Mouse (Mus musculus) erythroblast, embryonic 14.5 days (primary cell): ENCODE data around the gene Iqsec1. TPM values are rescaled to one million over a fixed set of nuclear protein-coding genes. Genes with fewer than 3 reads are reported as not detected.

Source experiments
- H3K27me3 ChIP-seq: 2 replicates; pipeline ENCODE4 v1.6.1; 2012; ENCODE audit warnings: inconsistent platforms; ENCODE audit not compliant: control insufficient read depth
- H3K36me3 ChIP-seq: 2 replicates; pipeline ENCODE4 v1.6.1; 2012; ENCODE audit warnings: mild to moderate bottlenecking, inconsistent platforms; ENCODE audit not compliant: control insufficient read depth
- H3K4me1 ChIP-seq: 2 replicates; pipeline ENCODE4 v1.6.1; 2012; ENCODE audit warnings: inconsistent platforms; ENCODE audit not compliant: control insufficient read depth
- H3K4me3 ChIP-seq: replicated peaks from 2 replicates; pipeline ENCODE3; 2012; ENCODE audit warnings: moderate library complexity, mild to moderate bottlenecking, inconsistent platforms
- H3K9me3 ChIP-seq: 2 replicates; pipeline ENCODE4 v1.6.1; 2012; ENCODE audit warnings: low read length, inconsistent platforms, mixed read lengths; ENCODE audit not compliant: control insufficient read depth
- GATA1 ChIP-seq: IDR thresholded peaks from 2 replicates; pipeline ENCODE4 v1.6.1; 2012; ENCODE audit warnings: low read length, inconsistent platforms, mixed read lengths
- TAL1 ChIP-seq: IDR thresholded peaks from 3 replicates; pipeline ENCODE4 v1.6.1; 2012; ENCODE audit warnings: low read length, inconsistent platforms, mixed read lengths
- polyA plus RNA-seq: library from polyadenylated mRNA; stranded (reverse); fragments of >175 nt; gene quantifications from 2 replicates; pipeline ENCODE4 v1.2.3, GENCODE M21; 2012

The Iqsec1 gene
- polyA plus RNA-seq, 1 experiment = 10.6 TPM

DNA sequence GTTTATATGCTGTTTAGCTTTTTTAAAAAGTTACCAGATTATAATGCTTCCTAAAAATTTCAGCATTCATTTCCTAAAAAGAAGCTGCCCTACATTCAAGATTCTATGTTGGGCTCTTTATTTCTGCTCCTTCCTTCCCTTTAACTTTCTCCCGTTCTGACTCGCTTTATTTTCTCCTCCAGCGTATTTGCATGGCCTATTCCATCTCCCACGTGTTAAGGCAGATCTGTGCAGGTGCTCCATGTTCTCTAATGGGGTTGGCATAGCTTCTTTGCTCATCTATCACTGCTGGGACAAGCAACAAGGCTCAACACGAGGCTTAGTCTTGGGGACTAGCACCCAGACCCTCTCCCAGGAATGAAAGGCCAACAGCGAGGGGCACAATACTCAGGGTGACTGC, 75.7 kb downstream of the Iqsec1 start:
- TF ChIP-seq GATA1 = no peak
- no peak for TF ChIP-seq TAL1
- no peak overlapping the region for H3K4me3 ChIP-seq
- H3K9me3 ChIP-seq = no peaks in the 10 kb centered on the region
- H3K4me1 ChIP-seq = no peaks in the 10 kb centered on the region
- no peaks in the 10 kb centered on the region for H3K36me3 ChIP-seq
- H3K27me3 ChIP-seq = no peaks in the 10 kb centered on the region

DNA sequence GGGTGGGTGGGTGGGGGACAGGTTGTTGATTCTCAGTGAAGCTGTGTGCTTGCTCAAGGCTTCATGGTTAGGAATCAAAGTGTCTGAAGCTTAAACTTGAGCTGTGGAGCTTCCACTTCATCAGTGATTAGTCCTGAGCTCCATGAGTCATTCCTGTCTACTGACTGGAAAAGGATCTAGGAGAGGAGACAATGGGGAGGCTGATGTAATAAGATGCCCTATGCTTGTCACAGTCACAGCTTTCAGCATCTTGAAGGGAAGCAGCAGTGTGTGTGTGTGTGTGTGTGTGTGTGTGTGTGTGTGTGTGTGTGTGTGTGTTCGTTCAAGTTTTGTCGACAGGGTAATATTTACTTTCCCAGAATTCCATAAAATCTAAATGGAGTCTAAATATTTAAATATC, 84.3 kb downstream of the Iqsec1 start:
- H3K4me3 ChIP-seq = no peak overlapping the region
- no peaks in the 10 kb centered on the region for H3K4me1 ChIP-seq
- no peaks in the 10 kb centered on the region for H3K27me3 ChIP-seq
- no peaks in the 10 kb centered on the region for H3K9me3 ChIP-seq
- TF ChIP-seq TAL1 = no peak
- no peak for TF ChIP-seq GATA1
- no peaks in the 10 kb centered on the region for H3K36me3 ChIP-seq

DNA sequence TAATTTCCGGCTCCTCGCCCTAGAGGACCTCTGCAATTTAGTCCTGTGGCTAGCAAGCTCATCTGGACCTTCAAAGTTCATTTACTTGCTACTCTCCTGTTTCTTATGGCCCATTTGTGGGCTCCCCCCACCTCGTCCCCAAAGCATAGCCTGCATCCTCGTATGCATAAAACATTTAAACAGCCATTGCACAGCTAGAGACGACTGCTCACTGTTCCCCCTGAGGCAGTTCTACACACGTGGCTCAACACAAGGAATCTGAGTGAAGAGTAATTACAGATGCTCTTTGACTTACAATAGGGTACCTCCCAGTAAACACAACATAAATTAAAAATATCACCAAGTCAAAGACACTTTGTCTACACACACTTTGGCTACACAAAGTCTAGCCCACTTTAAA, 88.2 kb downstream of the Iqsec1 start:
- H3K4me1 ChIP-seq = no peaks in the 10 kb centered on the region
- no peaks in the 10 kb centered on the region for H3K27me3 ChIP-seq
- H3K36me3 ChIP-seq = no peaks in the 10 kb centered on the region
- no peaks in the 10 kb centered on the region for H3K9me3 ChIP-seq
- no peak for TF ChIP-seq GATA1
- no peak for TF ChIP-seq TAL1
- no peak overlapping the region for H3K4me3 ChIP-seq

DNA sequence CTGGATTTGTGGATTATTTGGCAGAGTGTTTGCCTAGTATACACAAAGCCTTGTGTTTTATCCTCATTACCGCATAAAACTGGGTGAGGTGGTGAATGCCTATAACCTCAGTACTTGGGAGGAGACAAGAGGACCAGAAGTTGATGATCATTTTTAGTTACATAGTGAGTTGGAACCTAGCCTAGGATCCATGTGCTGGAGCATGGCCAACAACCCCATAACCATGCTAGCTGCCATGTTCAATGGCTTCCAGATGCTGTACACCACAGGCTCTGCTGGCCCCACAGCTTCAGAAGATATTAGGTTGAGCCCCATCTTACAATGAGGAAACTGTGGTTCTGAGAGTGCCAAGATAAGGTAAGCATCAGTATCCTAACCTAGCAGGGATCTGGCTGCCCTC, 89.2 kb downstream of the Iqsec1 start:
- H3K9me3 ChIP-seq = no peaks in the 10 kb centered on the region
- no peak for TF ChIP-seq TAL1
- TF ChIP-seq GATA1 = no peak
- H3K27me3 ChIP-seq = no peaks in the 10 kb centered on the region
- no peaks in the 10 kb centered on the region for H3K4me1 ChIP-seq
- no peaks in the 10 kb centered on the region for H3K36me3 ChIP-seq
- no peak overlapping the region for H3K4me3 ChIP-seq

DNA sequence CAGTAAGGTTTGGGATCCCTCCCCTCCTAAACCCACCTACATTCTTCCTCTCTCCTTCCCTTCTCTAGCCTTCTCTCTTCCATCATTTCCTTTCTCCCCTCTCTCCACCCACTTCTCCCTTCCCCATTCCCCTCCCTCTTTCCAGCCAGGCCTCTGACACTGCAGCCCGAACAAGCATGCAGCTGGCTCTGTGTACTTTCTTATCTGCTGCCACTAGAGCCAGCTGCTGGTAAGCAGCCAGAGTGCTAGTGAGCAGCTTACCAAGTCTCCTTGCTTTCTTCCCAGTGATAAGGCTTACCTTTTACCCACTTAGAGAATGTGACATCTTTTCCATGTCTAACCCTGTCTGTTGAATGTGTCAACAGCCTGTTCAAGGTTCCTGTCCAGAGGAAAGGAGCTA, 90.4 kb downstream of the Iqsec1 start:
- H3K9me3 ChIP-seq = no peaks in the 10 kb centered on the region
- H3K4me3 ChIP-seq = no peak overlapping the region
- no peaks in the 10 kb centered on the region for H3K4me1 ChIP-seq
- H3K27me3 ChIP-seq = no peaks in the 10 kb centered on the region
- no peak for TF ChIP-seq TAL1
- no peak for TF ChIP-seq GATA1
- H3K36me3 ChIP-seq = no peaks in the 10 kb centered on the region

DNA sequence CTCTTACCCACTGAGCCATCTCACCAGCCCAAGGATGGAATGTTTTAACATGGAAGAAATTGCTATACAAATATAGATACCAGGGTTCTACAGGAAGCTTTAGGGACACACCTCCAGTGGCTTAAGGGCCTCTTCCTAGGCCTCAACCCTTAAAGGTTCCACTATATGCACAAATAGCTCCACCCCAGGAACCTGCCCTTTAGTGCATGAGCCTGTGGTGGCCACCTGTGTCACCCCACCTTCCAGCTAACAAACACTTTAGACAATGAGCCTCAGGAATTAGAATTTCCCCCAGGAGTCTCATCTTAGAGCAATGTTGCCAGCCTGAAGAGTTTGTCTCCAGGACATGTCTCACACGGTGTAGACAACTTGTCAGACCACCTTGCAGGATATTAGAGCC, 96.1 kb downstream of the Iqsec1 start:
- TF ChIP-seq TAL1 = no peak
- no peak for TF ChIP-seq GATA1
- H3K36me3 ChIP-seq = no peaks in the 10 kb centered on the region
- no peaks in the 10 kb centered on the region for H3K27me3 ChIP-seq
- no peaks in the 10 kb centered on the region for H3K9me3 ChIP-seq
- H3K4me3 ChIP-seq = no peak overlapping the region
- H3K4me1 ChIP-seq = no peaks in the 10 kb centered on the region

DNA sequence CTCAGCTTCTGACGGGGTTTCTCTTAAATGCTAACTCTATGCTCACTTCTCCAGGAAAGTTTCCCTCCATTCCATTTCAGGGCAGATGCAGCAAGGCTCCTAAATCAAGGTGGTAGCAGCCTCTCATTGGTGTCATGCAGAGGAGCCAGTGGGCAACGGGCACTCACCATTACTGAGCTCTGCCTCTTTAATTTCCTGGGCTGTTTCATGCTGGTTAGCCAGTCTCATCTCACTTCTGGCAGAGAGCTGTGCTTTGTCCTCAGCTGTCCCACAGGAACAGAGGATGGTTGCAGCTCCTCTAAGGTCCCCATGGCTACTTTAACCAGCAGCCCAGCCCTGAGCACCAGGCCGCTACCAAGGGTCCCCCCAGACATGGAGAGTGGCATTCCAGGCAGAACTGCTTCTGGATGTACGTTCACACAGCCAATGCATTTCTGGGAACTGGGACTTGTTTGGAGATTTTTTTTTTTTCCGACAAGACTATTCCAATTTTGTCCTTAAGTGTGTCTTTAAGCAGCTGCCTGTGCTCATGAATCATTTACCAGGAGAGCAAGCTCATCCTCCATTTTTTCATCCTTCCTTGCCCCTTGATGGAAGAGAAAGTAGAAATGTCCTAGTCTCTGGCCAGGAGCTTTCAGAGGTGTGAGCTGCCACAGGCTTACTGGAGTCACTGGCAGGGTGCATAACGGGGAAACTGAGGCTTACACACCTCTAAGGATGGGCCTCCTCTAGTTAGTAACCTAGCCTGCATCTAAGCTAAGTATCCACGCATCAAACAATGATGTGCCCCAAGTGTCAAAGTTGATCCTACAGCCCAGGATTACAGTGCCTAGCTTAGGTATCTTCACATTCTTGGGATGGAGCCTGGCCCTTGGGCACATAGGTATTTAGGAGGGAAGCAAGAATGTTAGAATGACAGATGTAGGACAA, 98.9 kb downstream of the Iqsec1 start:
- no peak overlapping the region for H3K4me3 ChIP-seq
- TF ChIP-seq GATA1 (no peak), TAL1 (no peak)
- no peaks in the 10 kb centered on the region for H3K4me1 ChIP-seq
- H3K27me3 ChIP-seq = no peaks in the 10 kb centered on the region
- no peaks in the 10 kb centered on the region for H3K36me3 ChIP-seq
- H3K9me3 ChIP-seq = no peaks in the 10 kb centered on the region

DNA sequence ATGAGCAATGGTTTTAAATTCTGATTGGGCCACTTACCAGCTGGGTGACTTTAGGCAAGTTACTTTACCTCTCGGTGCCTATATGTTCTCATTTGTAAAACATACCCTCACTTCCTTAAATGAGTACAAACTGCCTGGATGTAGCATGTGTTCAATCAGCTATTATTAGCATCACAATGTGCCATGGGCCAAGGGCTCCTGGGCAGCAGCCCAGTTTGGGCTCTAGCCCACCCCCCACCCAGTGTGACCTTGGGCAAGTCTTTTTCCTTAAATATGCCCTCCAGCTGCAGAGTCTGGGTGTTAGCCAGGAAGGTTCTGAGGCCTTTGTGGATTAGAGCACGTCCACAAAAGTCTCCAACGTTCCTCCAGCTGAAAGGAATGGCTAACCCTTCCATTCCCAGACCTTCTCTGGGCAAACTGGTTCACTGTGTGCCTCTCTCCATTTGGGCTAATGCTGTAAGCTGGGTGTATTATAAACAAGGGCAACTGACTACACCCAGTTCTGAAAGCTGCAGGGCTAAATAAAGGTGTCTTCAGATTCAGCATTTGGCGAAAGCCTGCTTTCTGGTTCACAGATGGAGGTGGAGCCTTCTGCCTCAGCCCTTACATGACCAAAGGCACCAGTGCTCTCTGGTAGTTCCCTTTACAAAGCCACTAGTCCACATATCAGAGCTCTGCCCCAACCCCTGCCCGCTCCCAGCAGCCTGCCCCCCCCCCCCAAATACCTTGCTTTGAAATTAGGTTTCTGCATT, 101.3 kb downstream of the Iqsec1 start:
- H3K9me3 ChIP-seq = no peaks in the 10 kb centered on the region
- H3K27me3 ChIP-seq = no peaks in the 10 kb centered on the region
- no peaks in the 10 kb centered on the region for H3K36me3 ChIP-seq
- no peak for TF ChIP-seq GATA1
- no peak for TF ChIP-seq TAL1
- H3K4me1 ChIP-seq = no peaks in the 10 kb centered on the region
- H3K4me3 ChIP-seq = no peak overlapping the region

DNA sequence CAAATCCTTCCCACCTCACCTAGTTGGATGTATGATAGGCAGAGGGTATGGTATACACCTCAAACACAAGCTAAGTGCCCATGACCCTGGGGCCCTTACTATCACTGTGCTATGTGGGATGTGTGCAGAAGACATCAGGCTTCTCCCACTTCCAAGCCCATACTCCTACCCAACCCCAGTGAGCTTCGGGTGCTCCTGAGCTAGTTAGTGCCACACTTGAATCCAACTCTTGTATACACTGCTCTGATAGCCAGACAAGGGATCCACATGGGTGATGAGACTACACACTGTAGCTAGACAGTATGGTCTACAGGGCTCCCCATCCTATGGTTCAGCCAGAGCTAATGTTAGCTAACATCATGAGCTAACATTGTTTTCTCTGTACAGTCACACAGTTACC, 102.9 kb downstream of the Iqsec1 start:
- no peak overlapping the region for H3K4me3 ChIP-seq
- no peaks in the 10 kb centered on the region for H3K4me1 ChIP-seq
- no peaks in the 10 kb centered on the region for H3K36me3 ChIP-seq
- no peaks in the 10 kb centered on the region for H3K27me3 ChIP-seq
- TF ChIP-seq TAL1 (no peak), GATA1 (no peak)
- no peaks in the 10 kb centered on the region for H3K9me3 ChIP-seq
